Mouse (Mus musculus): ENCODE data around the gene Lmf1. TPM values are rescaled to one million over a fixed set of nuclear protein-coding genes. Genes with fewer than 3 reads are reported as not detected.
A peak's percentile ranks its signal among the peaks of the same experiment; 100 is the strongest.

Lmf1 gene
- total RNA-seq, 2 experiments from 2014 or later = 11.6 to 16.6 TPM

GRCm38 (mm10) chr17:25568206-25568605, 10.7 kb upstream of the Lmf1 start:
- no peak for DNase-seq

GRCm38 (mm10) chr17:25568880-25569279, 10.0 kb upstream of the Lmf1 start:
- DNase-seq = no peak

- DNase-seq = no peak
These were observed 8.8 kb upstream of the Lmf1 start for GRCm38 (mm10) chr17:25569833-25570647.

GRCm38 (mm10) chr17:25570648-25571452, 8.0 kb upstream of the Lmf1 start, which contains the start of gene Sox8:
Gene Sox8 (minus strand): TSS chr17:25570686.
- DNase-seq = peak; percentile 89

- DNase-seq = no peak
These were observed 7.4 kb upstream of the Lmf1 start for GRCm38 (mm10) chr17:25571453-25571820.

- peak; percentile 47 for DNase-seq
These were observed 3.5 kb upstream of the Lmf1 start for GRCm38 (mm10) chr17:25575208-25575971.

GRCm38 (mm10) chr17:25576034-25576433, 2.9 kb upstream of the Lmf1 start:
- no peak for DNase-seq

- DNase-seq = no peak
These were observed 1.6 kb upstream of the Lmf1 start for GRCm38 (mm10) chr17:25577263-25577662.

GRCm38 (mm10) chr17:25577702-25578101, 1.2 kb upstream of the Lmf1 start:
- DNase-seq = no peak

- no peak for DNase-seq
These were observed 605 bp downstream of the Lmf1 start for GRCm38 (mm10) chr17:25579332-25580047.

- DNase-seq = no peak
These were observed 3.2 kb downstream of the Lmf1 start for GRCm38 (mm10) chr17:25582076-25582475.

- DNase-seq = no peak
These were observed 4.2 kb downstream of the Lmf1 start for GRCm38 (mm10) chr17:25583099-25583498.

GRCm38 (mm10) chr17:25583858-25584257, 5.0 kb downstream of the Lmf1 start:
- DNase-seq = no peak

- no peak for DNase-seq
These were observed 5.8 kb downstream of the Lmf1 start for GRCm38 (mm10) chr17:25584646-25585045.

GRCm38 (mm10) chr17:25590068-25590467, 11.2 kb downstream of the Lmf1 start:
- no peak for DNase-seq

GRCm38 (mm10) chr17:25590985-25591384, 12.1 kb downstream of the Lmf1 start:
- no peak for DNase-seq

- peak; percentile 84 for DNase-seq
These were observed 13.5 kb downstream of the Lmf1 start for GRCm38 (mm10) chr17:25592336-25592735.

GRCm38 (mm10) chr17:25593411-25594261, 14.8 kb downstream of the Lmf1 start:
- DNase-seq = no peak

- DNase-seq = no peak
These were observed 16.6 kb downstream of the Lmf1 start for GRCm38 (mm10) chr17:25595495-25595894.

- no peak for DNase-seq
These were observed 18.7 kb downstream of the Lmf1 start for GRCm38 (mm10) chr17:25597537-25597936.

- no peak for DNase-seq
These were observed 23.5 kb downstream of the Lmf1 start for GRCm38 (mm10) chr17:25602366-25602765.
